Mouse (Mus musculus): Measurements from ENCODE around the gene Fcrlb. TPM values are rescaled to one million over a fixed set of nuclear protein-coding genes. Genes with fewer than 3 reads are reported as not detected.

Fcrlb gene
- polyA plus RNA-seq, 1 experiment from 2014 or later, result not detected

DNA sequence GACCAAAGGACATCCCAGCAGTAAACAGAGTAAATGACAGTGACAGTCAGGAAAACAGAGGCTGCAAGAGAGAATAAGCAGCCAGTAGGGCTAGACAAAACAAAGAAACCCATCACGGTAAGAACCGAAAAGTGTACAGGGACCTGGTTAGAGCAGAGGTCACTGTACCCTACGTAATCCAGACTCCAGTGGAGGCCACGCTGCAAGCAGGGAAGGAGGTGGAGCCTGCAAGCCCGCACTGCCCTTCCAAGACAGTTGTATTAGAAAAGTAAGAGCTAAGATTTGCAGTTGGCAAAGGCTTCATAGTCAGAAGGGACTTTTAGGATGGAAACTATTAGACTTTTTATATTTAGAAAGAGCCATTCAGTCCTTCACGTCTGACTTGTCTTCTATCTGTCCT, 14.2 kb upstream of the Fcrlb start:
- Histone ChIP-seq H3K27ac (ENCODE audit: low read depth) (no peak overlapping the region), H3K27me3 (ENCODE audit: insufficient read depth, low read length) (no peaks in the 10 kb centered on the region), H3K9me3 (ENCODE audit: low read depth, low read length) (no peaks in the 10 kb centered on the region), H3K4me2 (no peak overlapping the region), H3K4me3 (ENCODE audit: low read depth, low read length) (no peak overlapping the region), H3K9ac (no peak overlapping the region), H3K4me1 (ENCODE audit: insufficient read depth) (no peaks in the 10 kb centered on the region), H3K36me3 (ENCODE audit: insufficient read depth) (no peaks in the 10 kb centered on the region)
- no peak for TF ChIP-seq CTCF (IDR thresholded peaks at IDR 0.05; ENCODE audit: low read depth)
- DNase-seq, result no peak
- no peak for ATAC-seq (ENCODE audit: insufficient read depth)
- WGBS, result 51% methylated on average over 6 of the region's 6 CpGs

DNA sequence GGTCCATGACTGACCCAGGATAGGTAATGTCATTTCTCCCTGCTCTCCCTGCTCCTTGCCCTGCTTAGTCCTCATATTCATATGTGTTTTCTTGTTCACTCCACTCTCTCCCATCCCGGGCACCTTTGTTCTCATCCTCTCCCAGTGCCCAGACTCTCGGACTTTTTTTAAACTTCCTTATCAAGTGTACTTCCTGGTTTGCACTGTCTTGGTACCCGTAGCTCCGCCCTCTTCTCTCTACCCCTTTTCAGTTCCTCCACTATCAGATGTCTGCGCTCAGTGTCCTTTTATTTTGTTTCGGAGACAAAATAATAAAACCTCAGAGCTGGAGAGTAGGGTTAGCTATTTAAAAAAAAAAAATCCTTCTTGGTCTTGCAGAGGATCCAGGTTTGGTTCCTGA, 11.7 kb upstream of the Fcrlb start:
- Histone ChIP-seq H3K4me2 (no peak overlapping the region), H3K4me3 (ENCODE audit: low read depth, low read length) (no peak overlapping the region), H3K27me3 (ENCODE audit: insufficient read depth, low read length) (no peaks in the 10 kb centered on the region), H3K27ac (ENCODE audit: low read depth) (no peak overlapping the region), H3K9me3 (ENCODE audit: low read depth, low read length) (no peaks in the 10 kb centered on the region), H3K4me1 (ENCODE audit: insufficient read depth) (no peaks in the 10 kb centered on the region), H3K36me3 (ENCODE audit: insufficient read depth) (no peaks in the 10 kb centered on the region), H3K9ac (no peak overlapping the region)
- DNase-seq, result no peak
- no peak for ATAC-seq (ENCODE audit: insufficient read depth)
- 67% methylated on average over 6 of the region's 6 CpGs for WGBS
- TF ChIP-seq CTCF (IDR thresholded peaks at IDR 0.05; ENCODE audit: low read depth), result no peak

DNA sequence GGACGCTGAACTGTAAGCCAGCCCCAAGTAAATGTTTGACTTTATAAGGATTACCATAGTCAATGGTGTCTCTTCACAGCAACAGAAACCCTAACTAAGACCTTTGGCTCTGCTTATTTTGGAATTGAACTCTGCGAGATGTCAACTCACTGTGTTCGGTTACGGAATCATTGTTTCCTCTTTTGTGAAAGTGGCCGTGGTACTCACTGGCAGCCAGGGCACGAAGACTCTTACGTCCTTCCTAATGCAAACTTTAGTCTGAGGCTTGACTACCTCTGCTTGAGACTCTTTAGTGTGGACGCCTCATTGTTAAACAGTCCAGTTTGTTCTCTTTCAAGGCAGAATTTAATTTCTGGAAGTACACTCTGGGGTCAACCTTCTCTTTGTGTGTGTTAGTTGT, 6.6 kb upstream of the Fcrlb start:
- no peaks in the 10 kb centered on the region for H3K36me3 ChIP-seq (ENCODE audit: insufficient read depth)
- no peak for TF ChIP-seq CTCF (IDR thresholded peaks at IDR 0.05; ENCODE audit: low read depth)
- no peaks in the 10 kb centered on the region for H3K9me3 ChIP-seq (ENCODE audit: low read depth, low read length)
- WGBS, result 91% methylated on average over 8 of the region's 8 CpGs
- ATAC-seq (ENCODE audit: insufficient read depth), result no peak
- H3K4me1 ChIP-seq (ENCODE audit: insufficient read depth), result no peaks in the 10 kb centered on the region
- no peak for DNase-seq
- H3K4me3 ChIP-seq (ENCODE audit: low read depth, low read length), result no peak overlapping the region
- H3K27me3 ChIP-seq (ENCODE audit: insufficient read depth, low read length), result no peaks in the 10 kb centered on the region
- no peak overlapping the region for H3K4me2 ChIP-seq
- H3K9ac ChIP-seq, result no peak overlapping the region
- H3K27ac ChIP-seq (ENCODE audit: low read depth), result no peak overlapping the region

DNA sequence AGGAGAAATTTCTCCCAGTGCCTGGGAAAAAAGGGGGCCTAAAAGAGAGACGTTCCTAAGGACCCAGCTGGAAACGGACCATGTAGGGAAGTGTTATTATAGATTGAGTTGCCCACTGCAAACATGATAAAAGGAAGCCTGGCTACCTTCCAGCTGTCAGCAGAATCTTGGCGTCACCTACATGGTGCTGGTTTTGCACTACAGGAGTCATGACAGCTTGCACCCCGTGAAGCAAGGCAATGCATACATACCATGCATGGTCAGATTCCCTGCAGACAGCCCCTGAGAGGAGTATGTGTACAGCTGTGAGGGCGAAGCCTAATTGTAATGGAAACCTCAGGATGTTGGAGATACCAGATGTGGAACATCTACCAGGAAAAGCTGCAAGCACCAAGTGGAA, 2.9 kb upstream of the Fcrlb start:
- peak; percentile 32 for DNase-seq
- Histone ChIP-seq H3K4me2 (no peak overlapping the region), H3K36me3 (ENCODE audit: insufficient read depth) (no peaks in the 10 kb centered on the region), H3K4me1 (ENCODE audit: insufficient read depth) (no peaks in the 10 kb centered on the region), H3K9ac (no peak overlapping the region), H3K27ac (ENCODE audit: low read depth) (no peak overlapping the region), H3K9me3 (ENCODE audit: low read depth, low read length) (no peaks in the 10 kb centered on the region), H3K27me3 (ENCODE audit: insufficient read depth, low read length) (no peaks in the 10 kb centered on the region), H3K4me3 (ENCODE audit: low read depth, low read length) (no peak overlapping the region)
- 0 out of 2 replicates have a peak, but pooled peaks have one; percentile 28 for ATAC-seq (ENCODE audit: insufficient read depth)
- 35% methylated on average over 5 of the region's 5 CpGs for WGBS
- no peak for TF ChIP-seq CTCF (IDR thresholded peaks at IDR 0.05; ENCODE audit: low read depth)

- ATAC-seq (ENCODE audit: insufficient read depth) (no peak), DNase-seq (no peak)
- Histone ChIP-seq H3K27me3 (ENCODE audit: insufficient read depth, low read length) (peaks cover 21% of the 10 kb centered on the region), H3K36me3 (ENCODE audit: insufficient read depth) (no peaks in the 10 kb centered on the region), H3K9me3 (ENCODE audit: low read depth, low read length) (no peaks in the 10 kb centered on the region), H3K4me1 (ENCODE audit: insufficient read depth) (peaks cover 7% of the 10 kb centered on the region; the same call in 1 of the 2 replicates), H3K4me2 (no peak overlapping the region), H3K27ac (ENCODE audit: low read depth) (no peak overlapping the region), H3K4me3 (ENCODE audit: low read depth, low read length) (no peak overlapping the region), H3K9ac (no peak overlapping the region)
- 80% methylated on average over 11 of the region's 11 CpGs for WGBS
- no peak for TF ChIP-seq CTCF (IDR thresholded peaks at IDR 0.05; ENCODE audit: low read depth)
These were observed 657 bp downstream of the Fcrlb start for GRCm38 (mm10) chr1:170911907-170912660.

- 3% methylated on average over 21 of the region's 21 CpGs for WGBS
- peak overlapping the region; percentile 50 for H3K4me3 ChIP-seq (ENCODE audit: low read depth, low read length)
- H3K4me2 ChIP-seq, result peak overlapping the region; percentile 91
- peaks cover 30% of the 10 kb centered on the region for H3K27me3 ChIP-seq (ENCODE audit: insufficient read depth, low read length)
- peak; percentile 78 for ATAC-seq (ENCODE audit: insufficient read depth)
- peaks cover 7% of the 10 kb centered on the region; the same call in 1 of the 2 replicates for H3K4me1 ChIP-seq (ENCODE audit: insufficient read depth)
- H3K27ac ChIP-seq (ENCODE audit: low read depth), result no peak overlapping the region
- H3K9me3 ChIP-seq (ENCODE audit: low read depth, low read length), result no peaks in the 10 kb centered on the region
- no peaks in the 10 kb centered on the region for H3K36me3 ChIP-seq (ENCODE audit: insufficient read depth)
- no peak for DNase-seq
- H3K9ac ChIP-seq, result no peak overlapping the region
- no peak for TF ChIP-seq CTCF (IDR thresholded peaks at IDR 0.05; ENCODE audit: low read depth)
These were observed 4.4 kb downstream of the Fcrlb start for GRCm38 (mm10) chr1:170908341-170908740.

GRCm38 (mm10) chr1:170907456-170908191, 5.1 kb downstream of the Fcrlb start:
- Histone ChIP-seq H3K27ac (ENCODE audit: low read depth) (no peak overlapping the region), H3K27me3 (ENCODE audit: insufficient read depth, low read length) (peaks cover 30% of the 10 kb centered on the region)
- peak; percentile 78; the same call in 1 of the 2 replicates for ATAC-seq (ENCODE audit: insufficient read depth)

More at GRCm38 (mm10) chr1:170907456-170908191, 5.1 kb downstream of the Fcrlb start:
- H3K9ac ChIP-seq, result peak overlapping the region; percentile 16
- H3K4me1 ChIP-seq (ENCODE audit: insufficient read depth), result peaks cover 7% of the 10 kb centered on the region; the same call in 1 of the 2 replicates
- peak overlapping the region; percentile 91 for H3K4me2 ChIP-seq
- no peaks in the 10 kb centered on the region for H3K36me3 ChIP-seq (ENCODE audit: insufficient read depth)
- H3K4me3 ChIP-seq (ENCODE audit: low read depth, low read length), result peak overlapping the region; percentile 50
- under 1% methylated on average over 71 of the region's 71 CpGs for WGBS
- DNase-seq, result peak; percentile 74
- TF ChIP-seq CTCF (IDR thresholded peaks at IDR 0.05; ENCODE audit: low read depth), result no peak
- H3K9me3 ChIP-seq (ENCODE audit: low read depth, low read length), result no peaks in the 10 kb centered on the region
